Mouse (Mus musculus) right cerebral cortex, postnatal 10 days (tissue): ENCODE results near the gene Bard1.

Experiments used
- DNase-seq, 2 experiments: peaks; one replicate each; pipeline ENCODE4 v3.0.0; 2021; ENCODE audit warnings: low spot score in 2 of 2

The Bard1 gene

GRCm38 (mm10) chr1:71102344-71103173 is at the start of gene Bard1:
TSS of gene Bard1 (minus strand) at chr1:71103146.
- peak; percentile 84 to 85 for DNase-seq

DNA sequence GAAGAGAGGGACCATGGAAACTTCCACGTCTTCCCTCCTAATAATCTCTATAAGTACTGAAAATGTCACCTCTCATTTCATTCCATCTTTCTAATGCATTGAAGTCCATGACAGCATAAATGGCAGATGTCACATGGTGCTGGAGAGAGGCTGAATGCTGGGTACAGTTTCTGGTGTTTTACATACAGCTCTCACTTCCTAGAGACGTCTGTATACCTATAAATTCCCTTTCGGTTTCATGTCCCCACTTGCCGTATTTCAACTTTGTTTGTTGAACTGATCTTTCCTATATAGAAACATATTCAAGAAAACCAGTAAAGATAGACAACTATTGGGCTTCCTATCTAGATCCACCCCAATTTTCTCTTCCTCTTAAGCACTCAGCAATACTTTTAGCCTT is 24.2 kb upstream of the Bard1 start:
- no peak for DNase-seq

GRCm38 (mm10) chr1:71118511-71118910 is 15.6 kb upstream of the Bard1 start:
- DNase-seq = no peak

GRCm38 (mm10) chr1:71117253-71117652 is 14.3 kb upstream of the Bard1 start:
- no peak for DNase-seq

DNA sequence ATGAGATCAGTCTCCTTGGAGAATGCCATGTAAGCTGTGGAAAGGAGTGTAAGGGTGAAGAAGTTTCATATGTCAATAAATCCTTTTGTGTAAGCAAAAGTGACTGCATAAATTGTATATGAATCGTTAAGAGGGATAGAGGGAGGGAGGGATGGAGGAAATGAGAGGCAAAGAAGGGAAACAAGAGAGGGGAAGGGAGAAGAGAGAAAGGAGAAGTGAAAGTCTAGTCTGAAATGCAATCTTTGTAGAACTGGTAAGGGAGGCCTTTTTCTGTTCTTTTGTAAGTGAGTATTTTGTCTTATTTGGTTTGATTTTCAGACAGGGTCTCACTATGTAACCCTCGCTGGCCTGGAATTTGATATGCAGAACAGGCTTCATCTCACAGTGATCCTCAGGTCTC is 12.8 kb upstream of the Bard1 start:
- no peak for DNase-seq

DNA sequence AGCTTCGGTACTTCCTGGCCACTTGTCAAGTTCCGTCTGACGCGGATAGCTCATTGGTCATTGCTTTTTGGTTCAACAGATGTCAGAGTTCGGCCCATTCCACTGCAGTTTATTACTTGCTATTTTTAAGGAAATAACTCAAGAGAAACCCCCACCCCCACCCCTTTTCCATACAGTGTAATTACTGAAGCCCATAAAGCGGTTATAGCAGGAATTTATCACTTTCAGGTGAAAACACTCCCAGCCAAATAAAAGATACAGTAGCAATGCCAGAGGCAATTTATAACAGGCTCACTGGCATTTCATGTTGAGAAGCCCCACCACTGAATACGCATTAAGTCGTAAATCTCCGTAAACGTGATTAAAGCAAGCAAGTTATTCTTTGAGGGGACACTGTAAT is 6.9 kb upstream of the Bard1 start:
- DNase-seq = no peak

DNA sequence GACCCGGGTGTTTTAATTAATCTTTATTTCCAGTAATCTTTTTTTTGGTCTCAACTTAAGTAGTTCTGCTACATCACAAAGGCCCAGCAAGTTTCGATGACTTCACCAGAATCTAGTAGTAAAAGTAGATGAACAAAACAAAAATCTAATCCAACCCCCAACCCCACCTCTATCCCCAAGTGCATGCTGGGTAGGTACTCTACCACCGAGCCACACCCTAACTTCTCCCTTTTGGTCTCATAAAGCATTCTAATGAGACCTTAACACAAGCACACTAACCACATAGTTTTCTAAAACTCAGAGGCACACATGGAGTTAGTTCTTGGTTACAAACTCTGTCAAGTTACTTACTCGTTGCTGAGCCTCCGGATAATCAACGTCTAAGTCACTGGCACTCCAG is 3.2 kb upstream of the Bard1 start:
- no peak for DNase-seq

- DNase-seq = no peak
Observed at GRCm38 (mm10) chr1:71105724-71106123, 2.8 kb upstream of the Bard1 start.

- no peak for DNase-seq
Observed at GRCm38 (mm10) chr1:71103174-71103864, 373 bp upstream of the Bard1 start.

GRCm38 (mm10) chr1:71101369-71101970 is 1.5 kb downstream of the Bard1 start:
- no peak for DNase-seq

DNA sequence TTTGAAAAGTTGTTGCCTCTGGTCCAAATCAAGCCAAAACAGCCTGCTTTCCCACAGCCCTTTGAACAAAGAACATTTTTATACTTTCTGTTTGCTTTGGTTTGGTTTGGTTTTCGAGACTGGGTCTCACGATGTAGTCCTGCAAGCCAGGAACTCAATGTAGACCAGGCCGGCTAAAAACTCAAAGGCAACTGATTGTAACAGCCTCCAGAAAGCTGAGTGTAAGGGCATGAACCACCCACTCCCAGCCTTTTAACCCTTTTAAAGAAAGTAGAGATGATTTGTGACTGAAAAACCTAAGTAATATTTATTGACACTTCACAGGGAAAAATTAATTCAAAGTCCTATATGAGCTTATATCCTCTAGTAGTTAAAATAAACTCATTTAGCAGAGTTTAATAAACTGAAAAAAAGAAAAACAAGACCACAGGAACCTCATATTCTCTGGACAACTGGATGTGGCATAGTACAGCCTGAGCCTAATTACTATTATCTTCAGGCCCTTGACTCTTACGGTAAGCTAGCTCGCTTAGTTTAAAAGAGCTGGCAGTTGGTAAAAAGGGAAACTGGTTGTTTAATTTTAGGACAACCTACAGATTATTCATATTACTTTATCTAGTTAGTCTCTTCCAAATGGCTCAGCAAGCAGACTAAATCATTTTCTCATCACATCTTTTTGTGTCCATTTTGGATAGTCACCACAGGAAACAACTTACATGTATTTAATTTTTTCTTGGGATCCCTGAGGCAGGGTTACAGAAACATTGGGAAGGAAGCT is 2.2 kb downstream of the Bard1 start:
- DNase-seq = no peak

DNA sequence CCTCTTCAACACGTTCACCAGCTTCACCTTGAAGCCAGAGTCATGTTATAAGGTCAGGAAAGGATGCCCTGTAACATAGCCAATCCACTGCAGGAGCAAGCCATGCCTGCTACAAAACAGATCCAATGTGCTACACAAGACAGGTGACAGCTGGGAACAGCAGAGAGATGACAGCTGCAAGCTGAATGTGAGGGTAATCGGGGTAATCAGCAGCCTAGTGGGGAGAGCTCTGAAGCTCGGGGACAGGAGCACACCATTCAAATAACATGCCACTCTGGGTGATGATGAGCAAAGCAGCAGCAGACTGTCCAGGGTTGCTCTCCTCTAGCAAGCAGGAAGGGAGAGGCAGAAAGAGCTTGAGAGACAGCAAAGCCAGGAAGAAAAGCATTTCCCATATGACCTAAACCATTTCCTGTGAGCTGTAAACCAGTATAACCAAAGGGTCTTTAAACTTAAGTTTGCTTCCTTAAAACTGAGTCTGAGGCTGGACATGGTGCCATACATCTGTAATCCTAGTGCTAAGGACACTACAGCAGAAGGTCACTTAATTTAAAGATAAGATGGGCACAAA is 2.9 kb downstream of the Bard1 start:
- DNase-seq = no peak

DNA sequence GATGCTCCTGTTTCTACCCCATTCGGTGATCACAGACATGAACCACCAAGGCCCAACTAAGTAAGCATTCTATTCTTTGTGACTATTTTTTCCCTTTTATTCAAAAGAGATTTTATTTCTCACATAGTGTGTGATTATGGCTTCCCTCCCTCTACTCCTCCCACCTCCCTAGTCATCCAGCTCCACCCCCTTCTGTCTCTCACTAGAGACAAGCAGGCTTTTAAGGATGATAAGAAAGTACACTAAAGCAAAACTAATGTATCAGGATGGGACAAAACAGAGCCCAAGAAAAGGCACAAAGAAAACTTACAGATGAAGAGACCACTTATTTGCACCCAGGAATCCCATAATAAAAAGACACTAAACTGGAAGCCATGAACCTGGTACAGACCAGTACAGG is 6.9 kb downstream of the Bard1 start:
- no peak for DNase-seq

GRCm38 (mm10) chr1:71095211-71095805 is 7.6 kb downstream of the Bard1 start:
- no peak for DNase-seq

GRCm38 (mm10) chr1:71075651-71076050 is 27.3 kb downstream of the Bard1 start:
- DNase-seq = no peak

DNA sequence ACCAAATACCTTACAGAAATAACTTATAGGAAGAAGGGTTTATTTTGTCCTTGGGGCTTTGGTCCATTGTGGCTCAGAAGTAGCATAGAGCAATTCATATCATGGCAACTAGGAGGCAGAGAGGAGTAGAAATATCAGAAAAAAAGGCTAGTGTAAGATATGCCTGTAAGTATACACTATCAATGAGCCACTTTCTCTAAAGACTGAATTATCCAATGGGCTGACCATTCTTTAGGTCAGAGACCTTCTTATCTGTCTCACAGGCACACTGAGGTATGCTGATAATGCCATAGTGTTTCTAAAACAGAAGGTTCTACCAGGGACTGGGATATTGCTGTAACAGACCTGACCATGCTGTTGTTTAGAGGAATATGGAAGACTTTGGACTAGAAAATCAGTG is 32.2 kb downstream of the Bard1 start:
- no peak for DNase-seq

GRCm38 (mm10) chr1:71068728-71069304 is 34.1 kb downstream of the Bard1 start:
- no peak for DNase-seq

DNA sequence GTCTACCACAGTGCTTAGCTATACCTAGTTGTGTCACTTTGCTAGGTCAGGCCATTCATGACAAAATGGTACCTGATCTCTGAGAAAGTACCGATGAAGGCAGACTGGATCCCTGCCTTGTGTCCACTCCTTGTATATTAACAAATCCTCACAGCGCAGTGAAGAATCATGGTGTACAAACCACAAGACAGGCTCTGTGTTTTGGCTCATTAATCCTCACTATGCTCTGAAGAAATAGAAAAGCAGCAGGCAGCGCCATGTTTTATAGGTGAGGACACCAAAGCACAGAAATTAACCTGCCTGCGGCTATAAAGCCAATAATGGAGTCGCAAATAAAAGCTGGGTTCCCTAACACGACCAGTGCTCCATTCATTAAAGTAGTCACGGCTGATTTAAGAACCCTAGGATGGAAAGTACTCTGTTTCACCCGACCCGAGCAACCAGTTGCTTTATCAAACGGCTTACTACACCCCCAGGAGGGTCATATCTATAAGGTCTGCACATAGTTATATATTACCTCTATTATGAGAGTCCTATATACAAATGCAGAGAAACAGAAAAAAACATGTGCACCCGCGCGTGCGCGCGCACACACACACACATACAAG is 39.0 kb downstream of the Bard1 start:
- DNase-seq = no peak

GRCm38 (mm10) chr1:71056143-71056542 is 46.8 kb downstream of the Bard1 start:
- DNase-seq = no peak

DNA sequence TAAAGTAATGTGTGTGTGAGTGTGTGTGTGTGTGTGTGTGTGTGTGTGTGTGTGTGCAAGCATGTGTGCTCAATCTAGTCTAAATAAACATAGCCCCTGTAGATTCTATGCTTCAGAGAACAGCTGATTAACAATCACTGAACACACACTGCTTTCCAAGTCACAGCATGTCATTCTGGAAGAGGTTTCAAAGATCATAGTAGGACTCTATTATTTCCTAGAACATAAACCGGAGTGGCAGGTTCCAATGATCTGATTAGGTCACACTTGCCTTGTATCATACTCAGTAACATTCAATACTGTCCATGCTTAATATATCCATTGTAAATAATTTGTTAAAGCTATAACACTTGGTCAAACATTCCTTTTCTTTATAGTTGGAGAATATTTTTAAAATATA is 47.5 kb downstream of the Bard1 start:
- no peak for DNase-seq

GRCm38 (mm10) chr1:71052756-71053155 is 50.2 kb downstream of the Bard1 start:
- no peak for DNase-seq
